Mouse (Mus musculus) layer of hippocampus, postnatal 10 days (tissue): Measurements from ENCODE around the gene Alpl. TPM values are rescaled to one million over a fixed set of nuclear protein-coding genes. Genes with fewer than 3 reads are reported as not detected.

Source experiments
- total RNA-seq, 2 experiments: library from RNA; stranded (reverse); gene quantifications; 2 replicates each; pipeline ENCODE4 v1.2.3; 2021

The Alpl gene
- total RNA-seq, 2 experiments from 2014 or later, result 6.0 to 7.4 TPM

Other genes with a start within 250 kb of the Alpl start
- not detected for gene Ldlrad2, start 221.8 kb downstream of the Alpl start, total RNA-seq
- 100 to 1,000 TPM; 135 to 136 TPM for gene Usp48, start 202.6 kb downstream of the Alpl start, total RNA-seq
- 100 to 1,000 TPM; 206 to 220 TPM for gene Rap1gap, start 131.7 kb downstream of the Alpl start, total RNA-seq
- gene Ece1, start 65.9 kb upstream of the Alpl start, total RNA-seq, result 10 to 100 TPM; 55.7 to 67.8 TPM
- 100 to 1,000 TPM; 161 to 164 TPM for gene Eif4g3, start 196.6 kb upstream of the Alpl start, total RNA-seq